Mouse (Mus musculus) heart, adult 11 months (tissue): Measurements from ENCODE around the gene Isy1.

Experiments used
- DNase-seq: peaks from one replicate; pipeline ENCODE4 v3.0.0; 2022

The Isy1 gene

GRCm38 (mm10) chr6:87849780-87850154, 11.2 kb upstream of the Isy1 start:
- DNase-seq, result no peak

DNA sequence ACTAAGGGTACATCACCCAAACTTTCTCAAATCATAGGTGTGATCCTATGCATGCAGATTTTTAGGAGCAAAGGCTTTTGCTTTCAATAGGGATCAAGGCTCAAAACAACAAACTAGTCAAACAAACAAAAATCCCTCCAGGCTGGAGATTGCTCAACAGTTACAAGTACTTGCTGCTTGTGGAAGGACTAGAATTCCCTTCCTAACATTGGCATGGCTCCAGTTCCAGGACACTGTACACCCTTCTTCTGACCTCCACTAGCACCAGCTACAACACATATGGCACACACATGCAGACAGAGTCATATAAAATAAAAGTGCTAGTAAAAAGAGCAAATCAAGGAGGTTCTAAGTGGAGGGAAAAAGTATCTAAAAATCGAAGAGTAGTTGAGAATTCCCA, 8.2 kb upstream of the Isy1 start:
- no peak for DNase-seq

- no peak for DNase-seq
Measured at GRCm38 (mm10) chr6:87845031-87845695, 6.6 kb upstream of the Isy1 start.

DNA sequence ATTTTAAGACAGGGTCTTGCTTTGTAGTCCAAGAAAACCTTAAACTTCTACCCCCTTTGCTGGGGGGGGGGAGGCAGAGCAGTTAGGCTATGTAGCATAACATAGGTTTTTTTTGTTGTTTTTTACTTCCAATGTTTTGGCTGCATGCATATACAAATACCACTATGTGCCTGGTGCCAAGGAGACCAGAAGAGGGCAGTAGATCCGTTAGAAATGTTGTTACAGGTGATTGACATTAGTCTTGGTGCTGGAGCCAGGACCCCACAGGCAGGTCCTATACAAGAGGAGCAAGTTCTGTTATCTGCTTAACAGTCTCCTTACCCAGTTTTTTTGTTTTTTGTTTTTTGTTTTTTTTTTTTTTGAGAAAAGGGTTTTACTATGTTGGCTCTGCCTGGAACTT, 3.7 kb upstream of the Isy1 start:
- DNase-seq, result peak; percentile 75

GRCm38 (mm10) chr6:87841635-87842034, 3.0 kb upstream of the Isy1 start:
- peak; percentile 75 for DNase-seq

DNA sequence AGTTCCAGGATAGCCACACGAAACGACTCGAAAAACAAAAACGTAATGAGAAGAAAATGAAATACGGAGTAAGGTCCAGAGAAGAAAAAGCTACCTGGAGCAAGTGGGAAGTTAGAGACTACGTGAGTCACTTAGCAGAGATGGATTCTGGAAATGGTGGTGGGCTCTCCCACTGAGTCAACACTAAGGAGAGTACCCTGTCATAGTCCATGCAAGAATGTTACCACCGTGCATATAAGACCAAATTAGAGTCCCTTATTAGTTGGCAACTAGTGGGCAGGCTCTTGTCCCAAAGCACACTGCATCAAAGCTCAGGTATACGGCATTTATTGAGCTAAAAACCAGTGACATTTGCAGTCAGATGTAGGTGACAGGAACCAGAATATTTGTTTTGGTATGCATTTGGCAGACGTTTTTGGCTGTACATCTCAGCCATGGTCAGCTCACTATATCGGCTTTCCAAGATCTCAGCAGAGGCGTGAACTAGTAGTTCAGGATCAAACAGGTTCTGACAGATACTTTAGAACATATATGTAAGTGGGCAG, 1.3 kb upstream of the Isy1 start:
- peak; percentile 58 for DNase-seq

- DNase-seq, result peak; percentile 43
Measured at GRCm38 (mm10) chr6:87835695-87836094, 2.9 kb downstream of the Isy1 start, which contains the start of gene Gm45140. TSS of gene Gm45140 (minus strand) at chr6:87835795.

DNA sequence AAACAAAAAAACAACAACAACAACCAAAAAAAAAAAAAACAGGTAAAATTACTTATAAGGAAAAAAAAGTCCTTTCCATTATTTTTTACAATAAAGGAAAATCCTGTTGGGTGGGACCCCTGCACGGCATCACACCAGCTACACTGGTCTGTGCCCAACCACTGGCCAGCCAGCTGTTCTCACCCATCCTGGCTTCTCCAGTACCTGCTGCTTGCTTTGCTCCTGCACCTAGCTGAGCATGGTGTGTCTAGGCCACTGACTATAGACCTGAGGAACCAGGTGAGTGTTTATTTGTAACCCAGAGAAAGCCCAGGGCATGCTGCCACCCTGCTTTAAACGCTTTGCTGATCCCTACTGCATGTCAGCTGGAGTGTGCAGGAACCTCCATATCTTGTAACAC, 18.2 kb downstream of the Isy1 start:
- peak; percentile 84 for DNase-seq

- peak; percentile 65 for DNase-seq
Measured at GRCm38 (mm10) chr6:87814486-87814885, 24.1 kb downstream of the Isy1 start.

DNA sequence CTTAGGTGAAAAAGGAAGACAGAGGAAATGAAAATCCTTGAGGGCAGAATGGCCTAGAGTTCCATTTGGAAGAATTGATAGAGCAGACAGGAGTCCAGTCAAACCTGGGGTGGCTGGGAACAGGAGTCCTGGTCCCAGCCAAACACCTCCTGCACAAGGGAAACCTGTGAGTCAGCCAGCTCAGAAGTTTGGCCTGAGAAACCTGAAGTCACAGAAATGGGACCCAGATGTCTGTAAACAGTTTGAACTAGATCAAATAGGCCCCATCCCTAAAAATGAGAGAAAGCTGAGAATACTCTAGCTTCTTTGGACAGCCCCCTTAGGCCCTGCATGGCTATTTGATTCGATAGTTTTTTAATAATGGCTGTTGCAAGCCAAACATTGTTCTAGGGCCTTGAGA, 25.9 kb downstream of the Isy1 start:
- DNase-seq, result no peak

GRCm38 (mm10) chr6:87811675-87812338, 26.8 kb downstream of the Isy1 start, which contains the start of gene Rab43:
TSS of gene Rab43 (minus strand) at chr6:87812164.
- DNase-seq, result peak; percentile 100

- peak; percentile 99 for DNase-seq
Measured at GRCm38 (mm10) chr6:87810713-87811669, 27.6 kb downstream of the Isy1 start.

DNA sequence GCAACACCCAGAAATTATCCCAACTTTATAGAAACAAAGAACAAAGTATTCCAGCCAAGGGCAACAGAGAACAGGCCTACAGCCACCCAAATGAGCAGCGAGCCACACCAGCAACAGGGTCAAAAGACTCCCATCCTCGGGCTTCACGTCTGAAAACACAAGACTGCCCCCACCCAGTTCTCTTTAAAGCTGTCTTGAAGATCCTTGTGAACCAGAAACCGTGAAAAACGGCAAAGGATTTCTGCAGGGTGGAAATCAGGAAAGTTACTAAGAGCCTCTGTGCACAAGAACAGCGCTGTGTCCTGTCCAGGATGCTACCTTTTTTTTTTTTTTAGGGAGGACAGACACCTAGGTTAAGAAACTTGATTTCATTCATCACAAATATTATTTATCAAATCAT, 28.3 kb downstream of the Isy1 start:
- peak; percentile 92 for DNase-seq

GRCm38 (mm10) chr6:87809651-87810161, 28.9 kb downstream of the Isy1 start:
- peak; percentile 94 for DNase-seq

DNA sequence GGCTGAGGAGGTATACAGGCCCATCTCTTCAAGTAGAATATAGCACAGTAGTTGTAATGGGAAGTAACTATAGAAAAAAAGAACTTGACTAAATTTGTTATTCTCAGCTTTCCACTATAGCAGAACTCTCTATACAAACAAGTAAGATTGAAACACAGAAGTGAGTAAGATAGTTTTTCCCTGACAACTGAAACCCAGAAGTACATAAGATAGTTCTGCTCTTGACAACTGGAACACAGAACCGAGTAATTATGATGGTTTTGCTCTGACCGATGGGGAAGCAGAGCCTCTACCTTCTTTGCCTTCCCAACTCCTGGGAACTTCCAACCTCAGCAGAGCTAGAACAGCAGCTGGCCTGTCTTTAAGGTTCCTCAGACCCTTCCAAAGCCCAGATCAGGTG, 29.5 kb downstream of the Isy1 start:
- DNase-seq, result no peak

GRCm38 (mm10) chr6:87808521-87808920, 30.1 kb downstream of the Isy1 start:
- DNase-seq, result peak; percentile 80

DNA sequence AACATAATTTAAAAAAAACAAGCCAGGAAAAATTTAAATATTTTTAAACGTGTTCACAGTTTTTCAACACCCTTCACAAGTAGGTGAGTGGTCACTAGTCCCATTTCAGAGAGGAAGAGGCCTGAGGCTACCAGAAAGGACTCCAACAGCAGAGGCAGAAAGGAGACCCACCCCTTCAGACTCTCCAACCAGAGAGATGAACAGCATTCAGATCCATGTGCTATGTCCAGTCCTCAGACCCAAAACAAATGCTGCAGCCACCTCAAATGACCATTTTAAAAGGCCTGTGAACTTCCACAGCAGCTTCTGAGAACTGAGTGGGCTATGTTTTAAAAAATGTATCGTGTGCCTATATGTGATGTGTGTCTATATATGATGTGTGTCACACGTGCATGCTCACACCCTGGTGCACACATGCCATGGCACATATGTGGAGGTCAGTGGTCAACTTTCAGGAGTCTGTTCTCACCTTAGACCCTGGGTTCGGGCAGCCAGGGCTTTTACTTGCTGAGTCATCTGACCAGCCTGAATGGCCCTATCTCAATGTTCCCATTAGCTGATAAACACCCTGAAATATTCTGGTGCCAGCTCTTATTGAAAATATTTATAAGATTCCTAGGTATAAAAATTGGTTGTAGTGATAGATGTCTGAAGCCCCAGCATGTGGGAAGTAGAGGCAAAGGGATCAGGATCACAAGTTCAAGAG, 30.7 kb downstream of the Isy1 start:
- DNase-seq, result peak; percentile 88

DNA sequence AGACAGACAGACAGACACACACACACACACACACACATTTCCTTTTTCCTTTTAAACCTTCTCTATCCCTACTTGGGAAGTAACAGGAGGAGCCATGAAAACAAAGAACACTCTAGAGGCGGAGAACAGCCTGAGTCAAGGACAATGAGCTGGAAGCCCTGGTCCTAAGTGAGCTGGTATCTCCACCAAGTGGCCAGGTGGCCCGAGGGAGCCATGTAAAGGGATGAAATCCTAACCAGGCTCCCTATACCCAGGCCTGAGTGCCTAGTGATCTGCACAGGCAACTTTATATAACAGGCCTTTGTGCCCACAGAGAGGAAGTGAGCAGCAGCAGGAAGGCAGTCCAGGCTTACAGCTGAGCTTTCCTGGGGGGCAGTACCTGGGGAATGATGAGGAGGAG, 31.7 kb downstream of the Isy1 start:
- peak; percentile 89 for DNase-seq

GRCm38 (mm10) chr6:87806028-87806427, 32.6 kb downstream of the Isy1 start:
- DNase-seq, result peak; percentile 93

GRCm38 (mm10) chr6:87805448-87805847, 33.1 kb downstream of the Isy1 start:
- peak; percentile 80 for DNase-seq

DNA sequence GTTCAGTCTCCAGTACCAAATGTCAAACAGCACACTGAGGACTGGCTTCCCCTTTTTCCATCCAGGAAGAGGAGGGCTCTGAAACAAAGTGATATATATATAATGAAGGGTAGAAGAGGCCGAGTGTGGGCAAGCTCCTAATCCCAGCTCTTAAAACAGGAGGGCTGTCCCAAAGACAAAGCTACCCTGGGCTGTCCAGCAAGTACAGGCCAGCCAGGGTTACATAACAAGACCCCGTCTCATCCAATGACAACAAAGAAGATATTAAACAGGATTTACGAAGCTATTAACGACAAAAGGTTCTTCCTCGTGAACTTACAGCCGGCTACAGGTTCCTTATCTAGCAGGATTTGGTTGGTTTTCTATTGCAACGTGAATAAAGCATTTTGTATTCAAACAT, 33.7 kb downstream of the Isy1 start:
- DNase-seq, result peak; percentile 87

GRCm38 (mm10) chr6:87804036-87804435, 34.6 kb downstream of the Isy1 start:
- no peak for DNase-seq
